Mouse (Mus musculus): Measurements from ENCODE around the gene Tjp1. TPM values are rescaled to one million over a fixed set of nuclear protein-coding genes. Genes with fewer than 3 reads are reported as not detected.

Gene Tjp1
- total RNA-seq, 1 experiment, result 39.3 TPM

DNA sequence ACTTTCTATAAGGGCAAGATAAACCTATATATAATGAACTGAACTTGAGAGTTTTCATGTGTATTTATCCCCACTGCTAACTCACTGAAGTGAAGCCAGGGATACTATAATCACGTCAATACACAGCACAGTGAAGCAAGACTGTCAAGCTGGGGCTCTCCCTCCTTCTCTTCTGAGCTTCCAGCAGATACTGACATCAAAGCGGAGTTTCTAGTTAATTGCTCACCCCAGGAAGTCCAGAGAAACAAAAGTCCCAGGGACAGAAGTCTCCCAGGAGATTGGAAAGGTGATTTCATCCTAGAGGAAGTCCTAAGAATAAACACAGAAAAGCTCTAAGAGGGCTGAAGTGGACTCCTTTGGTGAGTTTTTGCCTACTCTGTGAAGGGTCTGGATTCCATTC lies 132.9 kb downstream of the Tjp1 start:
- Histone ChIP-seq H3K4me3 (ENCODE audit: insufficient read depth in 1 of 2, low read depth in 1 of 2, low read length in 2 of 2, poor library complexity in 1 of 2, severe bottlenecking in 1 of 2) (no peak overlapping the region), H3K9ac (ENCODE audit: insufficient read depth, low read depth, low read length, poor library complexity, severe bottlenecking) (no peak overlapping the region), H3K9me3 (ENCODE audit: control insufficient read depth, insufficient read depth, low read depth, low read length) (no peaks in the 10 kb centered on the region), H3K36me3 (ENCODE audit: control insufficient read depth, insufficient read depth, low read length, poor library complexity, severe bottlenecking) (no peaks in the 10 kb centered on the region), H3K27ac (ENCODE audit: insufficient read depth, low read depth, low read length, poor library complexity, severe bottlenecking) (no peak overlapping the region), H3K4me1 (ENCODE audit: control insufficient read depth in 2 of 2, insufficient read depth in 2 of 2, low read length in 2 of 2, poor library complexity in 1 of 2) (no peaks in the 10 kb centered on the region)
- no peak for TF ChIP-seq CHD2 (IDR thresholded peaks at IDR 0.05; ENCODE audit: low read depth, low read length)
- TF ChIP-seq MAFK (IDR thresholded peaks at IDR 0.05; ENCODE audit: insufficient read depth, low read depth, low read length), result no peak
- no peak for TF ChIP-seq ZNF384 (IDR thresholded peaks at IDR 0.05; ENCODE audit: low read depth, low read length)
- no peak for TF ChIP-seq HCFC1 (IDR thresholded peaks at IDR 0.05; ENCODE audit: borderline replicate concordance, insufficient read depth, low read length)
- TF ChIP-seq ZC3H11A (IDR thresholded peaks at IDR 0.05; ENCODE audit: borderline replicate concordance, low read depth, low read length), result no peak
- in situ Hi-C loops (cut with MboI; ENCODE audit: low sequenced_read_pairs in 2 of 2, unreplicated experiment in 2 of 2), result no loop called here
- DNase-seq (ENCODE audit: low read depth, low spot score), result no peak

- no peaks in the 10 kb centered on the region for H3K9me3 ChIP-seq (ENCODE audit: control insufficient read depth, insufficient read depth, low read depth, low read length)
- no peaks in the 10 kb centered on the region for H3K36me3 ChIP-seq (ENCODE audit: control insufficient read depth, insufficient read depth, low read length, poor library complexity, severe bottlenecking)
- DNase-seq (ENCODE audit: low read depth, low spot score), result no peak
- no peak overlapping the region for H3K9ac ChIP-seq (ENCODE audit: insufficient read depth, low read depth, low read length, poor library complexity, severe bottlenecking)
- no peaks in the 10 kb centered on the region for H3K4me1 ChIP-seq (ENCODE audit: control insufficient read depth in 2 of 2, insufficient read depth in 2 of 2, low read length in 2 of 2, poor library complexity in 1 of 2)
- in situ Hi-C loops (cut with MboI; ENCODE audit: low sequenced_read_pairs in 2 of 2, unreplicated experiment in 2 of 2), result no loop called here
- H3K27ac ChIP-seq (ENCODE audit: insufficient read depth, low read depth, low read length, poor library complexity, severe bottlenecking), result no peak overlapping the region
- peak overlapping the region; percentile 20 to 30; a peak in 2 of 4 replicates for H3K4me3 ChIP-seq (ENCODE audit: insufficient read depth in 1 of 2, low read depth in 1 of 2, low read length in 2 of 2, poor library complexity in 1 of 2, severe bottlenecking in 1 of 2)
- TF ChIP-seq ZC3H11A (IDR thresholded peaks at IDR 0.05; ENCODE audit: borderline replicate concordance, low read depth, low read length), result no peak
Observed at GRCm38 (mm10) chr7:65393704-65394452, 133.7 kb downstream of the Tjp1 start.

- no peaks in the 10 kb centered on the region for H3K36me3 ChIP-seq (ENCODE audit: control insufficient read depth, insufficient read depth, low read length, poor library complexity, severe bottlenecking)
- H3K4me1 ChIP-seq (ENCODE audit: control insufficient read depth in 2 of 2, insufficient read depth in 2 of 2, low read length in 2 of 2, poor library complexity in 1 of 2), result no peaks in the 10 kb centered on the region
- in situ Hi-C loops (cut with MboI; ENCODE audit: low sequenced_read_pairs in 2 of 2, unreplicated experiment in 2 of 2), result no loop called here
- H3K9ac ChIP-seq (ENCODE audit: insufficient read depth, low read depth, low read length, poor library complexity, severe bottlenecking), result no peak overlapping the region
- no peak overlapping the region for H3K27ac ChIP-seq (ENCODE audit: insufficient read depth, low read depth, low read length, poor library complexity, severe bottlenecking)
- TF ChIP-seq MAFK (IDR thresholded peaks at IDR 0.05; ENCODE audit: insufficient read depth, low read depth, low read length) (no peak), CHD2 (IDR thresholded peaks at IDR 0.05; ENCODE audit: low read depth, low read length) (no peak), HCFC1 (IDR thresholded peaks at IDR 0.05; ENCODE audit: borderline replicate concordance, insufficient read depth, low read length) (no peak), ZC3H11A (IDR thresholded peaks at IDR 0.05; ENCODE audit: borderline replicate concordance, low read depth, low read length) (no peak), ZNF384 (IDR thresholded peaks at IDR 0.05; ENCODE audit: low read depth, low read length) (no peak)
- H3K4me3 ChIP-seq (ENCODE audit: insufficient read depth in 1 of 2, low read depth in 1 of 2, low read length in 2 of 2, poor library complexity in 1 of 2, severe bottlenecking in 1 of 2), result no peak overlapping the region
- no peak for DNase-seq (ENCODE audit: low read depth, low spot score)
- H3K9me3 ChIP-seq (ENCODE audit: control insufficient read depth, insufficient read depth, low read depth, low read length), result no peaks in the 10 kb centered on the region
Observed at GRCm38 (mm10) chr7:65392986-65393385, 134.6 kb downstream of the Tjp1 start.

DNA sequence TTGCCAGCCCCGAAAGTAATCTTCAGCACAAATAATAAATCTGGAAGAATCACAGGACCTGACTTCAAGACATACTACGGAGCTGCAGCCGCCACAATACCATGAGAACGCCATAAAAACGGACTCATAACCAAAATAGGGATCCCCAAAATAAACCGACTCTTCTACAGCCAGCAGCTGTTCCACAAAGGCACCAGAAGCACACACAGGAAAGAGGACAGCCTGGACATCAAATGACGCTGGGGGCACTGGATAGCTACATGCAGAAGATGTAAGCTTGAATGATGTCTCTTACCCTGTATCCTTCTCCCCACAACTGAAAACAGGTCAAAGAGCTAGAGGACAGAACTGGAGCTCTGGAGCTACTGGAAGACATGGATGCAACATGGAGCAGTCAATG lies 138.0 kb downstream of the Tjp1 start:
- Histone ChIP-seq H3K9me3 (ENCODE audit: control insufficient read depth, insufficient read depth, low read depth, low read length) (no peaks in the 10 kb centered on the region), H3K4me1 (ENCODE audit: control insufficient read depth in 2 of 2, insufficient read depth in 2 of 2, low read length in 2 of 2, poor library complexity in 1 of 2) (no peaks in the 10 kb centered on the region), H3K9ac (ENCODE audit: insufficient read depth, low read depth, low read length, poor library complexity, severe bottlenecking) (no peak overlapping the region), H3K36me3 (ENCODE audit: control insufficient read depth, insufficient read depth, low read length, poor library complexity, severe bottlenecking) (no peaks in the 10 kb centered on the region), H3K27ac (ENCODE audit: insufficient read depth, low read depth, low read length, poor library complexity, severe bottlenecking) (no peak overlapping the region), H3K4me3 (ENCODE audit: insufficient read depth in 1 of 2, low read depth in 1 of 2, low read length in 2 of 2, poor library complexity in 1 of 2, severe bottlenecking in 1 of 2) (no peak overlapping the region)
- TF ChIP-seq HCFC1 (IDR thresholded peaks at IDR 0.05; ENCODE audit: borderline replicate concordance, insufficient read depth, low read length), result no peak
- TF ChIP-seq MAFK (IDR thresholded peaks at IDR 0.05; ENCODE audit: insufficient read depth, low read depth, low read length), result no peak
- no peak for TF ChIP-seq ZC3H11A (IDR thresholded peaks at IDR 0.05; ENCODE audit: borderline replicate concordance, low read depth, low read length)
- no peak for TF ChIP-seq CHD2 (IDR thresholded peaks at IDR 0.05; ENCODE audit: low read depth, low read length)
- no peak for TF ChIP-seq ZNF384 (IDR thresholded peaks at IDR 0.05; ENCODE audit: low read depth, low read length)
- in situ Hi-C loops (cut with MboI; ENCODE audit: low sequenced_read_pairs in 2 of 2, unreplicated experiment in 2 of 2), result no loop called here
- no peak for DNase-seq (ENCODE audit: low read depth, low spot score)

All from ES-E14 (cell line).